Mouse (Mus musculus): Measurements from ENCODE around the gene Slc4a4. TPM values are rescaled to one million over a fixed set of nuclear protein-coding genes. Genes with fewer than 3 reads are reported as not detected.

Gene Slc4a4
- polyA plus RNA-seq, 1 experiment from 2014 or later = 8.4 TPM

- Histone ChIP-seq H3K27ac (no peak overlapping the region), H3K4me2 (no peak overlapping the region), H3K9ac (no peak overlapping the region), H3K4me3 (replicated peaks) (no peak overlapping the region), H3K4me1 (no peaks in the 10 kb centered on the region), H3K27me3 (no peaks in the 10 kb centered on the region), H3K36me3 (no peaks in the 10 kb centered on the region), H3K9me3 (replicated peaks) (no peaks in the 10 kb centered on the region)
- no peak for ATAC-seq (replicated peaks; ENCODE audit: low FRiP score)
- 98% methylated on average over 2 of the region's 2 CpGs for WGBS
Observed at GRCm38 (mm10) chr5:89056370-89056769, 169.8 kb downstream of the Slc4a4 start.

GRCm38 (mm10) chr5:89061097-89061496 is 174.5 kb downstream of the Slc4a4 start:
- no peak overlapping the region for H3K9ac ChIP-seq
- ATAC-seq (replicated peaks; ENCODE audit: low FRiP score) = no peak
- no peaks in the 10 kb centered on the region for H3K4me1 ChIP-seq
- 70% methylated on average over 9 of the region's 9 CpGs for WGBS
- H3K4me2 ChIP-seq = no peak overlapping the region
- H3K9me3 ChIP-seq (replicated peaks) = no peaks in the 10 kb centered on the region
- H3K36me3 ChIP-seq = no peaks in the 10 kb centered on the region
- H3K27ac ChIP-seq = no peak overlapping the region
- H3K27me3 ChIP-seq = no peaks in the 10 kb centered on the region
- H3K4me3 ChIP-seq (replicated peaks) = no peak overlapping the region

DNA sequence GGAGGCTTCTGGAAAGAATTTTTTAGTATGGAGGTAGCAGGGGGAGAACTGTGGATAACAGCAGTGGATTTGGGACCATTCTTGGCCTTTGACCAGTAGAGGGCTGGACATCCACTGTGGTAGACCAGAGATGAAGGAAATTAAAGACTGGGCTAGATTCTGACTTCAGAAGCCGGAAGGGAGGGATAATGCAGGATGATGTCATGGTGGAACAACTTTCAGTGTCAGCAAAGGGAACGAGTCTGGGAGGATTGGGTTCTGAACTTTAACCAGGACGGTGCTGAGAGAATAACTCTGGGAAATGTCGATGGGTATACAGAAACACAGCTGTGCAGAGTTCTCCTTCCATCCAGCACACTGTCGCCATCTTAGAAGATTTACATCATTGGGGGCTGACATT is 175.7 kb downstream of the Slc4a4 start:
- Histone ChIP-seq H3K4me3 (replicated peaks) (no peak overlapping the region), H3K4me2 (no peak overlapping the region), H3K9ac (no peak overlapping the region), H3K9me3 (replicated peaks) (no peaks in the 10 kb centered on the region), H3K27ac (no peak overlapping the region), H3K4me1 (no peaks in the 10 kb centered on the region), H3K36me3 (no peaks in the 10 kb centered on the region), H3K27me3 (no peaks in the 10 kb centered on the region)
- 44% methylated on average over 5 of the region's 5 CpGs for WGBS
- ATAC-seq (replicated peaks; ENCODE audit: low FRiP score) = no peak

GRCm38 (mm10) chr5:89067111-89067510 is 180.5 kb downstream of the Slc4a4 start:
- ATAC-seq (replicated peaks; ENCODE audit: low FRiP score) = no peak
- Histone ChIP-seq H3K4me3 (replicated peaks) (no peak overlapping the region), H3K27ac (no peak overlapping the region), H3K9ac (no peak overlapping the region), H3K4me1 (no peaks in the 10 kb centered on the region), H3K27me3 (no peaks in the 10 kb centered on the region), H3K9me3 (replicated peaks) (no peaks in the 10 kb centered on the region), H3K4me2 (no peak overlapping the region), H3K36me3 (no peaks in the 10 kb centered on the region)
- WGBS = 50% methylated on average over 4 of the region's 4 CpGs

DNA sequence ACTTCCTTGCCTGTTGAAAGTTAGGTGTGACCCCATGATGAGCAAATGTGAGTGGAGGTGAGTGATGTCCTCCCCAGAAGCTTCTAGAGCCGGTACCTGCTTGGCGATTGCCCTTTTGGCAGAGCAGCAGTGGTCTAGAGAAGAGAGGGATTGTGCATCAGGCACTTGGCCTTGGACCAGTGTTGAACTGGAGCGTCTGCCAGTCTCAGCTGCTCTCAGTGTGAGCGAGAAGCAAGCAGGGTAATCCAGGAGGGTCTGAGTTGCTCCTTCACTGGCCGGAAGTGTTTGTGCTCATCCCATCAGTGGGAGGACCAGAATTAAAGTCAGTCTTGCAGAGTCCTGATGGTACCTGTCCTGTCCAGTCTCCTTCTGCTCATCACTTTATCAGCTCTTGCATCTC is 181.5 kb downstream of the Slc4a4 start:
- H3K27me3 ChIP-seq = no peaks in the 10 kb centered on the region
- H3K9ac ChIP-seq = no peak overlapping the region
- 90% methylated on average over 5 of the region's 5 CpGs for WGBS
- no peaks in the 10 kb centered on the region for H3K36me3 ChIP-seq
- no peak overlapping the region for H3K4me2 ChIP-seq
- H3K9me3 ChIP-seq (replicated peaks) = no peaks in the 10 kb centered on the region
- ATAC-seq (replicated peaks; ENCODE audit: low FRiP score) = no peak
- H3K4me1 ChIP-seq = no peaks in the 10 kb centered on the region
- H3K4me3 ChIP-seq (replicated peaks) = no peak overlapping the region
- H3K27ac ChIP-seq = no peak overlapping the region

DNA sequence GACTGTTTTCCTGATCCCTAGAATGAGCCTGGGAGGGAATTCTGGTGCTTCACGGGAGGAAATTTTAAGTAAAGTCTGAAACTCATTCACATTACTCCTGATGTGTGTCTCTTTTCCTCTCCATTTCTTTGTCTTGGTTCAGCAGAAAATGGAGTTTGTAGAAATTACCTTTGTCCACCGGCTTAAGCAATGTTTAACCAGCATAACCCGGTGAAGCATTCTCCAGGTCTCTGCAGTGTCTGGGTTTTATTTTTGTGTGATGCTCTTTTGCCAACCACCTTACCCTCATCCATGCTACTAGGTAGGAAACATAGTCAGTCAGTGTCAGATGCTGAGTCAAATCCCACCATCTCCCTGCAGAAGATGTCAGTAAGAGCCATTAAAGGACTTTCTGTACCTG is 183.4 kb downstream of the Slc4a4 start:
- no peak for ATAC-seq (replicated peaks; ENCODE audit: low FRiP score)
- Histone ChIP-seq H3K36me3 (no peaks in the 10 kb centered on the region), H3K4me3 (replicated peaks) (no peak overlapping the region), H3K27ac (no peak overlapping the region), H3K4me2 (no peak overlapping the region), H3K4me1 (no peaks in the 10 kb centered on the region), H3K27me3 (no peaks in the 10 kb centered on the region), H3K9ac (no peak overlapping the region), H3K9me3 (replicated peaks) (no peaks in the 10 kb centered on the region)
- 73% methylated on average over 3 of the region's 3 CpGs for WGBS

GRCm38 (mm10) chr5:89071957-89072356 is 185.3 kb downstream of the Slc4a4 start:
- ATAC-seq (replicated peaks; ENCODE audit: low FRiP score) = no peak
- no peak overlapping the region for H3K27ac ChIP-seq
- WGBS = 95% methylated on average over 4 of the region's 4 CpGs
- H3K9me3 ChIP-seq (replicated peaks) = no peaks in the 10 kb centered on the region
- H3K36me3 ChIP-seq = no peaks in the 10 kb centered on the region
- H3K27me3 ChIP-seq = no peaks in the 10 kb centered on the region
- H3K4me3 ChIP-seq (replicated peaks) = no peak overlapping the region
- H3K4me1 ChIP-seq = no peaks in the 10 kb centered on the region
- H3K9ac ChIP-seq = no peak overlapping the region
- no peak overlapping the region for H3K4me2 ChIP-seq

GRCm38 (mm10) chr5:89077711-89078110 is 191.1 kb downstream of the Slc4a4 start:
- WGBS = 64% methylated on average over 1 of the region's 1 CpGs
- Histone ChIP-seq H3K9me3 (replicated peaks) (no peaks in the 10 kb centered on the region), H3K27ac (no peak overlapping the region), H3K4me3 (replicated peaks) (no peak overlapping the region), H3K4me2 (no peak overlapping the region), H3K4me1 (no peaks in the 10 kb centered on the region), H3K9ac (no peak overlapping the region), H3K36me3 (no peaks in the 10 kb centered on the region), H3K27me3 (no peaks in the 10 kb centered on the region)
- ATAC-seq (replicated peaks; ENCODE audit: low FRiP score) = no peak

DNA sequence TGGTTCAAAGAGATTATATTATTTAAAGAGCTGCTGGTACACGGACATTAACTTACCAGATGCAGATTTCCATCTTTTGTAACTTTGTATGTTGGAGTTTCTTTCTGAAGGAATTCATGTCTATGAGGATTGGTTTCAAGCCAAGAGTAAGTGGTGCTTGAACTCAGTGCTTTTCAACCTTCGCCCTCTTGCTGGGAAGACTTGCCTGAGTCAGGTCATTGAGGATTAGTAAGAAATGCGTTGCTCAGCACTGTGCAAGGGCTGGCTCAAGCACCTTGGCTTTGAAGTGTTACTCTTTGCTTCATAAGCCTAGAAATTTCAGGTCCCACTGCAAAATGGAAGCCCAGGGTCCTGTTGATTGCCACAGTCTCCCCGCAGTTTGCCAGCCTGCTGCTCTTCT is 196.9 kb downstream of the Slc4a4 start:
- Histone ChIP-seq H3K27ac (no peak overlapping the region), H3K9me3 (replicated peaks) (no peaks in the 10 kb centered on the region), H3K4me2 (no peak overlapping the region), H3K9ac (no peak overlapping the region), H3K36me3 (no peaks in the 10 kb centered on the region), H3K4me1 (no peaks in the 10 kb centered on the region), H3K4me3 (replicated peaks) (no peak overlapping the region), H3K27me3 (no peaks in the 10 kb centered on the region)
- no peak for ATAC-seq (replicated peaks; ENCODE audit: low FRiP score)
- 90% methylated on average over 4 of the region's 4 CpGs for WGBS

DNA sequence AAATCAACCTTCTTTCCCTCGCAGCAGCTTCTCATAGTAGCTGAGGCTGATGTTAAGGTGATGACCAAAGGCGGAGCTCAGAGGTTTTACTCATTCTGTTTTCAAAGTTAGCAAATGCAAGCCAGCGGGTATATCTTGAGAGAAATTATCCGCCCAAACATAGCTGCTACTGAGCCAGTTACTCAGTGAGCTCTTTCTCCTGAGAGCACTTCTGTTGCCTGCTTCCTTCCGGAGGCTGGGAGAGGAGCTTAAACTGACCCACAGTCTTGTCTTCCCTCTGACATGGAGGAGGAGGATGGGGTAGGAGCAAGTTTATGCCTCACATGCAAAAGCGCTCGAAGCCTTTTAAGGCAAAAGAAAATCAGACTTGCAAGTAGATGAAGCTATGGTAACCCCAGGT is 201.3 kb downstream of the Slc4a4 start:
- H3K4me1 ChIP-seq = no peaks in the 10 kb centered on the region
- no peak for ATAC-seq (replicated peaks; ENCODE audit: low FRiP score)
- WGBS = 83% methylated on average over 7 of the region's 7 CpGs
- H3K9me3 ChIP-seq (replicated peaks) = no peaks in the 10 kb centered on the region
- no peaks in the 10 kb centered on the region for H3K27me3 ChIP-seq
- H3K36me3 ChIP-seq = no peaks in the 10 kb centered on the region
- H3K27ac ChIP-seq = no peak overlapping the region
- no peak overlapping the region for H3K4me3 ChIP-seq (replicated peaks)
- no peak overlapping the region for H3K9ac ChIP-seq
- no peak overlapping the region for H3K4me2 ChIP-seq

DNA sequence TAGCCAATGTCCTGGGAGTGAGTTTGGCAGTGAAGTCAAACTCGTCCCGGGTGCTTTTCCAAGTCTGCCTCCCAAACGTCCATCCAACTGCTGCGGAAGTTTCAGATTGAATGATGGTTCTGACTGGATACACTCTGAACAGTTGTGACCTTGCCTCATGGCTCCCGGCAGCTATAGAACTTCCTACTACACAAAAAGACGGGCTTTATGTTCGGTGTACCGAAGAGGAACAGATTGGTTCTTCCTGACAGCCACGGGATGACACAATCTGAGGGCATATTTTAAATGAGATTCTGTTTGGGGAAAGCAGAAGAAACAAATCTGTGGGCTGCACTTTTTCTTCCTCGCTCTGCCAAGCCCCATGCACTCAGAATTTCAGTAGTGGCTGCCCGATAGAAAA is 201.8 kb downstream of the Slc4a4 start:
- no peak overlapping the region for H3K4me2 ChIP-seq
- no peak for ATAC-seq (replicated peaks; ENCODE audit: low FRiP score)
- 47% methylated on average over 11 of the region's 11 CpGs for WGBS

DNA sequence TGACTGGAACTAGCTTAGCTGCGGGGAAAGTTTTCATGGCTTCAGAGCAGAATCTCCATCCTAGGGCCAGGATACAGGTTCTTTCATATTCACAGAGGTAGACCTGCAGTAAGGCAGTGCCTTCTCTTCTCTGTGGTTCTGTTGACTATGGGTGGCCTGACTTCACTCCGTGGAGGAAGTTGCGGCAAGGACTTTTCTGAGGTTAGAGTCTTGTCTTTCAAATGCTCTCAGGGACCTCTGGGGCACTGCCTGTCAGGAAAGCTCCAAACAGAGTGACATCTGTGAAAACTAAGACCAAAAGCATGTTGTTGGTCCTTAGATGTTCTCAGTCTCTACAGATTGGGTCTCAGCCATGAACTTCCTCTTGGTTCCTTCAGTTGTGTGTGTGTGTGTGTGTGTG is 203.5 kb downstream of the Slc4a4 start:
- no peak overlapping the region for H3K27ac ChIP-seq
- no peaks in the 10 kb centered on the region for H3K27me3 ChIP-seq
- no peak overlapping the region for H3K4me2 ChIP-seq
- no peaks in the 10 kb centered on the region for H3K4me1 ChIP-seq
- no peak for ATAC-seq (replicated peaks; ENCODE audit: low FRiP score)
- no peak overlapping the region for H3K9ac ChIP-seq
- no peaks in the 10 kb centered on the region for H3K9me3 ChIP-seq (replicated peaks)
- H3K36me3 ChIP-seq = no peaks in the 10 kb centered on the region
- no peak overlapping the region for H3K4me3 ChIP-seq (replicated peaks)
- 85% methylated on average over 3 of the region's 3 CpGs for WGBS

More for the DNA sequence above, 201.8 kb downstream of the Slc4a4 start:
- Histone ChIP-seq H3K9me3 (replicated peaks) (no peaks in the 10 kb centered on the region), H3K4me1 (no peaks in the 10 kb centered on the region), H3K27me3 (no peaks in the 10 kb centered on the region), H3K9ac (no peak overlapping the region), H3K36me3 (no peaks in the 10 kb centered on the region), H3K27ac (no peak overlapping the region), H3K4me3 (replicated peaks) (no peak overlapping the region)

DNA sequence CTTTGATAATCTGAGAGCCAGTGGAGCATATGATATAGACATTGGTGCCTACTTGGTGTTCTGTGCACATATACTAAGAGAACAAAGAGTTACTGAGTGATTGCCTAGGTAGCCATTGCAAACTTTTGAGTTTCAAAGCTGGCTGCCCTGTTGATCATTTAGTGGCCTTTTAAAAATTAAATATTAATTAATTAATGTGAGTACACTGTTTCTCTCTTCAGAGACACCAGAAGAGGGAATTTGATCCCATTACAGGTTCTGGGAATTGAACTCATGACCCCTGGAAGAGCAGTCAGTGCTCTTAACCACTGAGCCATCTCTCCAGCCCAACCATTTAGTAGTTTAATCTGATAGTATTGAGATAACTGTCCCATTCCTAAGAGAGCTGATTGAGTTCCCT is 209.8 kb downstream of the Slc4a4 start:
- no peak for ATAC-seq (replicated peaks; ENCODE audit: low FRiP score)
- Histone ChIP-seq H3K36me3 (no peaks in the 10 kb centered on the region), H3K9ac (no peak overlapping the region), H3K9me3 (replicated peaks) (no peaks in the 10 kb centered on the region), H3K4me3 (replicated peaks) (no peak overlapping the region), H3K4me1 (no peaks in the 10 kb centered on the region), H3K27me3 (no peaks in the 10 kb centered on the region), H3K4me2 (no peak overlapping the region), H3K27ac (no peak overlapping the region)
